Mouse (Mus musculus): ENCODE measurements around the gene Gpr55.
"Not testable (repeated sequence)": the region's sequence is repeated elsewhere in the genome, so short reads cannot be mapped to it uniquely, and the experiment has no call there.

Gpr55 gene

DNA sequence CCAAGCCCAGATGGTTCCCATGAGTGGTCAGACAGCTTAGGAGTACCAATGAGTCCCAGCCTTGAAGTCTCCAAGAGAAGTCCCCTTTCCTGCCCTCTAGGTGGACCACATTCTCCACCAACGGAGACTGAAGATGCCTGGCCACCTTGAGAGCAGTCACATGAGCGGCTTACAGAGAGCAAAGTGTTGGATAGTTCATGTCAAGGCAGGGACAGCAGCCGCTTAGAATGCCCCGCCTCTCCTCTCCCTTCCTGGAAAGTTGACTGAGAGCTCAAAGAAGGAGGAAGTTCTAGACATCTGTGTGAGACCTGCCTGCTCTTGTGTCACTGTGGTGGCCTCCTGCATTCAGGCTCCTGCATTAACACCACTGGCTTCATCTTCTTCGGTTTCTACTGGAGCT is at the start of gene Gpr55:
Gene Gpr55 (minus strand): TSS at position 135 of the 400 bp plus-strand sequence.
- in situ Hi-C loops (cut with MboI, MseI): loop anchor here (10.0 kb wide), 1 partner anchor 374 kb away; no protein-coding TSS in a partner anchor

DNA sequence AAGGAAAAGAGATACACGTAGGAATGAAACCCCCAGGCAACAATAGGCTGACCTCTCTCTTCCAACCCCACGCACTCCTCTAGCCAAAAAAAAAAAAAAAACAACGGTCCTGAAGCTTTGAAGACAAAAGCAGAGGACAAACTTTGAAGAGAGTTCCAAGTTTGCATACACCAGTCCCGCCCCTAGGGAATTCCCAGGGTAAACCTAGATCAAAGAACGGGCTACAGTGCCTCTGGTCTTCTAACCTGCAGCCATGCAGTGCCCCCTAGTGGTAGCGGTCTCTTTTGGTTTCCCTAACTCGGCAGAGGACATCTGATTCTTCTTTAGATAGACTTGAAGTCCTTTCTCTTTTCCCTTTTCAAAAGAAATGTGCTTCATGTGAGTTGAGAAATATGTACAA is 47.0 kb upstream of the Gpr55 start:
- in situ Hi-C loops (cut with MboI, MseI): loop anchor here (5.0 to 10.0 kb wide), 2 partner anchors 75 to 313 kb away; no protein-coding TSS in a partner anchor

DNA sequence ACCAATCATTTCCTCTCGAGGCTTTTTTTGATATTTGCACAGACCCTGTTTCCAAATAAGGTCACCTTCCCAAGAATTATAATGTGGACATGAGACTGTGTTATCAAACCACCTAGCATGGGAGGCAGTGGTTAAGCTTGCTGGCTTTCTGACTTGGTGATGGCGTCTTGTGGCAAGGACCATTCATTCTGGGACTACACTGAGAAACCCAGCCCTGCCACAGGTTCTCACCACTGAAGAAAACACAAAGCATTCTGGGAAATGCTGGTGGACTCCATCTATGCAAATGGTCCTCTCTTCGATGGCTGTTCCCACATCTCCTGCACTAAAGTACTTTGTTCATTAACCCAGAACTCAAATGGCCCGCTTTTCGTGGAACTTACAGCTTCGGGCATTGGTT is 45.2 kb upstream of the Gpr55 start:
- in situ Hi-C loops (cut with MboI, MseI): loop anchor here (5.0 to 10.0 kb wide), 2 partner anchors 74 to 311 kb away; no protein-coding TSS in a partner anchor

DNA sequence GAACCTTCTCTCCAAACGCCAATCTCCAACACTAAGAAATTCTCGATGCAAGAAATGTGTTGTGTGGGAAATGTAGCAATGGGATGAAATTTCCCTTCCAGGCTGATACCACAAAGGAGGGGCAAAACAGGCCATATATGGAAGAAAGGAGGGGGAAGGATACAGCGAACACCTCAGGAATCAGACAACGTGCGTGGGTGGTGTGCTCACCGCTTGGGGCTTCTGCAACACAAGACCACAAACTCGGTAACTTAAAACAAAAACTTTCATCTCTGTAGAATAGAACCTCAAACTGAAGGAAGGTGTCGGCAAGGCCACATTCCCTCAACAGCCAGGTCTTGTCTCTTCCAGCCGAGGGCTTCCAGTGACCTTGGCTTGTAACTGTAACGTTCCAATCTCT is 44.7 kb upstream of the Gpr55 start:
- in situ Hi-C loops (cut with MboI, MseI): loop anchor here (5.0 to 10.0 kb wide), 2 partner anchors 73 to 311 kb away; no protein-coding TSS in a partner anchor

DNA sequence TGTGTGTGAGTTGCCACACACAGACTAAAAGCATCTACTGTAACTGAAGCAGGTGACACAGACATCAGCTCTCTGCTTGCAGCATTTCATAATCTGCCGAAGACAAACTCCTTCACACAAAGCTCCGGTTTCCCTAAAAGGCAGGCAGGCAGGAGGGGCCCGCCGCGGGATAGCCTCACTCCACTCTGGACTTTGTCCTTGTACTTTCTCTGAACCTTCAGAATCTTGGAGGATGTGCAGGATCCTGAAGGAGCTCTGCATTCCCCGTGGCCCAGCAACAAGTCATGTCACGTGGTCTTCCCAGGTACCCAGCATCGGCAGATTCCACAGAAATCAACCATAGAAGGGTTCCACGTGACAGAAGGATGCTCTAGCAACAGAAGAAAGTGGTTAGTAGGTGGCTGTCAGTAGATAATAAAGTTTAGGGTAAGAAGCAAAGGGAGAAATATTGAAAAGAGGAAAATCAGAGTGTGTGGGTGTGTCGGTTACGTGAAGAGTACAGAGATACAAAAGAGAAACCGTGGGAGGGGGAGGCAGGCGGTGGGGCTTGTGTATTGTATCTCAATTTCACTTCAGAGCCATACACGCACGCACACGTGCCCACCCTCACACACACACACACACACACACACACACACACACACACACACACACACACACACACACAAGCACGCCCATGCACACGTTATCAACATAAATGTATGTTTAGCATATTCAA is 39.2 kb upstream of the Gpr55 start:
- in situ Hi-C loops (cut with MboI, MseI): loop anchor here (10.0 kb wide), 1 partner anchor 305 kb away; no protein-coding TSS in a partner anchor

DNA sequence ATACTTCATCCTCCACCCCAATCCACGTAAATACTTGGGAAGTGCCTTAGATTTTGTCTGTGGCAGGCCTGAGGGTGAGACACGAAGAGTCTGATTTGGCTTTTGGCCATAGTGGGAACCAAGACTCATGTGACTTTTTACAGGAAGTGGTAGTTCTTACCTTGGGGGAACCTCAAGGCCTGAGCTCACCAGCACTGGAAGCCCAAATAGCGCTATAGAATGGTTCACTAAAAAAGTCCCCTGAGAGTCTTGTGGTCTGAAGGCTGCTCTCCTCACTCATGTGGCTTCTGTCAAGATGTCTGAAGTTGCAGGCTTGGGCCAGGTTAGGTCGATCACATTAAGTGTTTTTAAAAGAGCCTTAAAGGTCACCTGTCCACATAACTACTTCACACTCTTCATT is 37.2 kb upstream of the Gpr55 start:
- in situ Hi-C loops (cut with MboI, MseI): no loop called here

DNA sequence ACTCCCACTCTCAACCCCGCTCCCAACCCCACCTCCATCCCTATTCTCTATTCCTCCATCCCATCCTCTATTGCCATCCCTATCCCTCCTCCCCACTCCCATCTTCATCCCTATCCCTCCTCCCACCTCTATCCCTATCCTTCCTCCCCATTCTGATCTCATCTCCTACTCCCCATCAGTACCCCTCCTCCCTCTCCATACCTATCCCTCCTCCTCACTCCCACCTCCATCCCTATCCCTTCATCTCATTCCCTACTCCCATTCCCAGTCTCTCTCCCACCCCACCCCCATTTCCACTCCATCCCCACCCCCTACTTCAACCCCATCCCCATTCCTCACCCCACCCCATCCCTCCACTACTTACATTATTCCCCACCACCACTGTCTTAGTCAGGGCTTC is 36.4 kb upstream of the Gpr55 start:
- in situ Hi-C loops (cut with MboI, MseI): no loop called here

DNA sequence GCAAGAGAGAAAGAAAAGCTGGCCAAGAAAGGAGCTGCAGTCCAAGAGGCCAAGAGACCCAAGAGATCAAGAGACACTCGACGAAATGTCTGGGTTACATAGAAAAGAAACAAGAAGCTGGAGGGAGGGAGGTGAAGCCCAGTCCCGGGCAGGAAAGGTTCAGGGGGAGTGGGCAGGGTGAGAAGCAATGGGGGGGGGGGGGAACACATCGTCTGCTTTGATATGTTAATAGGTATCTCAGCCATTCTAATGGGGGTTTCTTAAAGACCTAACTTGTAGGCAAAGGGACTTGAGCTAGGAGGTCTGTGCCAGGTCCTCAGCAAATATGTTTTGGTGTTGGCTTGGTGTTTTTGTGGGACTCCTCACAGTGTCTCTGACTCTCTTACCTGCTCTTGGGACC is 32.7 kb upstream of the Gpr55 start:
- in situ Hi-C loops (cut with MboI, MseI): no loop called here

DNA sequence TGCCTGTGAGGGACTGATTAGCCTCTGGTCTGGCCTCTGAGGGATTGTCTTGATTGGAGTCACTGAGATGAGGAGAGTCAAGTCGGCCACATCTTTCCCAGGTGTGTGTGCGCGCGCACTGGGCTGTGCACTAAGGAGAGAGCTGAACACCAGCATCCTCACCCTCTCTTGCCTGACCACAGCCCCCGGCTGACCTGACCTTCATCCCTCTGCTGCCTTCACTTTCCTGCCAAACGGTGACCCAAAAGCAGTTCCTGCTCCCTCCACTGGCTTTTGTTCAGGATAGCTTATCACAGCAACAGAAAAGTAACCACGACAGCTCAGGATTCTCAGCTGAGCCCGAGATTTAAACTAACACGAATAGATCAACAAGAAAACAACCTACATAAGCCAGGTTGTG is 31.4 kb upstream of the Gpr55 start:
- in situ Hi-C loops (cut with MboI, MseI): no loop called here

DNA sequence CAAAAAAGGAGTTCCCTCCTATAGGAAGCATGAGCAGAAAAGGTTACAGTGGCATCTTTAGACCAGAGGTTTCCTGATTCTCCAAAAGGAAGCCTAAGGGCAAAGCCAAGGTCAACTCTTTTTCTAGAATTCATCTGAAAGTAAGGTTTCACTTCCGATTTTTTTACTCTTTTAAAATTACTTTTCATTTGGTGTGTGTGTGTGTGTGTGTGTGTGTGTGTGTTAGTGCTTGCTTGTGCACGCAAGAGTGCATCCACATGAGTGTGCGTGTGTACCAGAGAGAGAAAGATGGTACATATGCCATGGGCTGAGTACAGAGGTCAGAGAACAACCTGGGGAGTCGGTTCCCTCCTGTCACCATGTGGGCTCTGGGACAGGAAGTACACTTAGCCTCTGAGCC is 28.1 kb upstream of the Gpr55 start:
- in situ Hi-C loops (cut with MboI, MseI): not testable (repeated sequence)

DNA sequence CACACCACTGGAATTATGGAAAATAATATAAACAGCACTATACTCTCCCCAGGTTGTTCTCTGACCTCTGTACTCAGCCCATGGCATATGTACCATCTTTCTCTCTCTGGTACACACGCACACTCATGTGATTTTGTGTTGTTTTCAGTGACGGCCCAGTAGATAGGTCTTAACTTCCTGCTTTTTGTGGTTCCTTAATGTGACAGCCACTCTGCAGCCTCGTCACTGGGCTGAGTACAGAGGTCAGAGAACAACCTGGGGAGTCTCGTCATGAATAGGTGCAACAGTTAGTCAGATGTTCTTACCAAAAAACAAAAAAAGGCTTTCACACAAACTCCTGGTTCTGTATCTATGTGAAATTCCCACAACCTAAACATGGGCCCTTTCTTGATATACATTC is 27.5 kb upstream of the Gpr55 start:
- in situ Hi-C loops (cut with MboI, MseI): no loop called here

DNA sequence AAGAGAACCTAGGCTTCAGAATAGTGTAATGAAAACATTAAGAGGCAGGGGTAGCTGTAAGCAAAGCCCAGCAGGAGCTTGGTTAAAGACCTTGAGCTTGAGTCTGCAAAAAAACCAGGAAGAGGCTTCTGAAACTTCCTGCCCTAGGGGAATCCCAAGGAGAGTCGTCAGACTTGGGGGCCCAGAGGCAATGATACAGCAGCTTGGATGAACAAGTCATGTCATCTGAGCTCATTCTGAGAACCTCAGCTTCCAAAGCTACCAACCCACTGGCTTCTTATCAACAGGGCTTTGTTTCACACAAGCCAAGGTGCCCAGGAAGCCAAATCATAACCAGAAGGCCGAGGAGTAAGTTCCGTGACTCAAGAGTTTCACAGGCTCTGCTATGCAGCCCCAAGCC is 25.0 kb upstream of the Gpr55 start:
- in situ Hi-C loops (cut with MboI, MseI): no loop called here

DNA sequence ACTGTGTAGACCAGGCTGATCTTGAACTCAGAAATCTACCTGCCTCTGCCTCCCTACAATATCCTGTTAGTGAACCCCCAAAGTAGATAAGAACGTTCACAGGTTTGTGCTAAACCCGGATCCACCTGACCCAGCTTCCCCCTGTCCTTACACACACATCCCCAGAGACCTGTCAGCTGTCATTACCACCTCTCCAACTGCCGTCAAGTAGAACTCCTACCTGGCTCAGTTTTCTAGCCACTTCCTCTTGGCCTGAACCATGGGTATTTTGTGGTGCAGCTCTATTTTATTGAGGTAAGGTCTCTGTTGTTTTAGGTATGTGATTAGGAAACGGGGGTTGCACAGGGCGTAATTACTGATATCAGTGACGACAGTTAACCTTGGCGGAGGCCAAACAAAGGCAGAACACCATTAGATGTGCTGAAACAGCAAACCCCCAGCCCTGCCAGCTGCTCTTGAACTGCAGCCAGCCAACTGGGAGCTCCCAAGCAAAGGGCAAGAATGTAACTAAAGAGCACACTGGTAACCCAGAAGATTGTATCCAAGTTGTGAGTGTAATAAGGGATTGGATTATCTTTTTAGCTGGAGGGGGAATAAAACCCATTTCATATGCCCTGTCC is 21.0 kb upstream of the Gpr55 start:
- in situ Hi-C loops (cut with MboI, MseI): no loop called here

DNA sequence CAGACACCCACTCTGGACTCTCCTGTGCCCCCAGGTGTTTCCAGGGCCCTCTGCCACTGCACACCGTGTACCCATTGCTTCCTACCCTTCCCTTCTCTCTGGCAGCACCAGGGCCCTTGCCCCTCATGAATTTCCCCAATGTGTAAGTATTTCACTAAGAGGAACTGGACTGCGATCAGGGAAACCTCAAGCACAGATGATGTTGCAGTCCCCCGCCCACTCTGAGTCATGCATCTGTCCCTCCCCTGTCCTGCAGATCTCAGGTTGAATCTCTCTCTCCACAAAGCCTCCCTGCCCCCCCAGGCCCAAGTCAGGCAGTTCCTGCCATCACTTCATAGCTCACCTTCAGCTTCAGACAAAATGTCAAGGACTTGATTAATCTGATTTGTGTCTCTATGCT is 16.9 kb upstream of the Gpr55 start:
- in situ Hi-C loops (cut with MboI, MseI): no loop called here

DNA sequence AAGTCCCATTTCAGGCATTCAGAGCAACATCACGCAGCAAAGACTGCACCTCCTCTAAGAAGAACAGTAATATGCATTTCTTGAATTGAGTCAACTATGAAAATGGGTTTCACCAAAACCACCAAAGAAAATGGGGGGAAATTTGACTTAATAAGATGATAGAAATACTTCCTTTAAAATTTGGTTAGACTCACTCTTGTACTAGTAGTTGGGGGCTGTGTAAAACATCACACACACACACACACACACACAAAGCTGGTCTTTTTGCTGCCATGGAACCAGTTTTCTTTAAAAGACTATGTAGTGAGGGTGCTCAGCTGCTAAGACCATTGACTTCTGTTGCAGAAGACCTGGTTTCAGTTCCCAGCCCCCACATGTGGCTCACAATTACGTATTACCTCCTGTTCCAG is 12.7 kb upstream of the Gpr55 start:
- in situ Hi-C loops (cut with MboI, MseI): no loop called here

DNA sequence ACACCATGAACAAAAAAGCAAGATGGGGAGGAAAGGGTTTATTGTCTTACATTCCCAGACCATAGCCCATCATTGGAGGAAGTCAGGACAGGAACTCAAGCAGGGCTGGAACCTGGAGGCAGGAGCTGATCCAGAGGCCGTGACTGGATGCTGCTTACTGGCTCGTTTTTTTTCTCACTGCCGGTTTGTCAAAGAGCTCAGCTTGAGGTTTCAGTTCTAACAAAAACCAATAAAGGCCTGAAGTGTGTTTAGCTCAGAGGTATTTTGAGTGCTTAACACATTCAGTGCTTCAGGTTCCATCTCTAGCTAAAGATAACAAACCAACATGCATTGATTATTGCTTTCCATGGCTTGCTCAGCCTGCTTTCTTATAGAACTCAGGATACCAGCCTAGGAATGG is 11.5 kb upstream of the Gpr55 start:
- in situ Hi-C loops (cut with MboI, MseI): no loop called here

DNA sequence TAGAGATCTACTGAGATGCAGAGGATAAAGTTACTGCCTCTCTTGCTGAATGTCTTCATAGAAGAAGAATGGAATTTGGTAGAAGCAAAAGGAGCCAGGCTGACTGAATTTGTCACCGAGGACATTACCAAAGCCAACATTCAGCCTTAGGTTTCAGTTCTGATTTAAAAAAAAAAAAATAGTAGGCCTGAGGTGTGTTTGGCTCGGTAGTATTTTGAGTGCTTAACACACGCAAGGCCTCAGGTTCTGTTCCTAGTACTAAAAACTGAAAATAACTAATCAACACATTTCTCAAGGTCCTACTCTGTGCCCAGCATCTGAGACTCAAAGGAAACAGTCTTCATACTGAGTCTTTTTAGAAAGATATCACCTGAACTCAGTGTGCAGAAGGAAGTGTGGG is 10.3 kb upstream of the Gpr55 start:
- in situ Hi-C loops (cut with MboI, MseI): no loop called here

DNA sequence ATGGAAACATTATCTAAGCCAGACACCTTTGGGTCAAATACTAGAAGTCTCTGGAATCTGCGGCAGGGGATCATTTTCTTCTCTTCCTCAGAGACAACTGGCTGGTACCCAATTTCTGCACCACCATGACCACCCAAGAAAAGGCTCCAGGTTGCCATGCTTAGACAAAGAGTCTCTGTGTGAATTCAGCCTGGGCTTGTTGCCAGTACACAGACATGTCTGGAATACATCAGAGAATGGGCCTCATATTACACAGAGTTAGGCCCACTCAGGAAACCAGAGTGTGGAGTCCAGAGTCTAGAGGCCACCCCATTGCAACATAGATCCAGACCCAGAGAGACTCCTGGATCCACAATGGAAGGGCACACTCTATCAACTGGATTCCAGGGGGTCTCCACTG is 8.7 kb upstream of the Gpr55 start:
- in situ Hi-C loops (cut with MboI, MseI): loop anchor here (10.0 kb wide), 1 partner anchor 365 kb away; no protein-coding TSS in a partner anchor

DNA sequence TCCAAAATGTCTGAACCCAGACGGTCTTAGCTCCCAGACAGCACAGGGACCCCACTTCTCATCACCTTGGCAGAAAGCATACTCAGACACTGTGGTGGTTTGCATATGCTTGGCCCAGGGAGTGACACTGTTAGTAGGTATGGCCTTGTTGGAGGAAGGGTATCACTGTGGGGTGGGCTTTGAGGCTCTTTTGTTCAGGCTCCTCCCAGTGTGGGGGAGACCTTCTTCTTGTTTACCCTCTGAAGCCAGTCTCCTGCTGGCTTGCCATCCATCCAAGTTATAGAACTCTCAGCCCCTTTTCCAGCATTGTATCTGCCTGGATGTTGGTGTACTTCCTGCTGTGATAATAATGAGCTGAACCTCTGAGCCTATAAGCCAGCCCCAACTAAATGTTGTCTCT is 8.3 kb upstream of the Gpr55 start:
- in situ Hi-C loops (cut with MboI, MseI): loop anchor here (10.0 kb wide), 1 partner anchor 366 kb away; no protein-coding TSS in a partner anchor

DNA sequence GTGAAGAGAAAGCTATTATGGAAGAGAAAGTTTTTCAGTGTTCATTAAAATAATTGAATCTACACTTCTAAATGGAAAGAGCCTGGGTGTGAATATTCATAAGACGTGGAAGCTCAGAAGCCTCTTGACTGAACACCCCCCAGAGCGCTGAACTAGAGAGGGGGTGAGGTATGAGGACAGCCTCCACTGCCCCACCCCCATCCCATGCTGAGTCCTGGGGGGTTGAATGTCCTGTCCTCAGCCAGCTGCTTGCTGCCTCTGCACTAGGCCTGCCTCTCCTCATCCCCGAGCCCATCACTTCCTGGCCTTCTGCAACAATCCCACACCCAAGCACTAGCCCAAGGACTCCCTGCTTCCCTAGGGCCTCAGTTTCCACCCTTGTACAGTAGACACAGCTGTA is 5.0 kb upstream of the Gpr55 start:
- in situ Hi-C loops (cut with MboI, MseI): loop anchor here (10.0 kb wide), 1 partner anchor 369 kb away; no protein-coding TSS in a partner anchor

DNA sequence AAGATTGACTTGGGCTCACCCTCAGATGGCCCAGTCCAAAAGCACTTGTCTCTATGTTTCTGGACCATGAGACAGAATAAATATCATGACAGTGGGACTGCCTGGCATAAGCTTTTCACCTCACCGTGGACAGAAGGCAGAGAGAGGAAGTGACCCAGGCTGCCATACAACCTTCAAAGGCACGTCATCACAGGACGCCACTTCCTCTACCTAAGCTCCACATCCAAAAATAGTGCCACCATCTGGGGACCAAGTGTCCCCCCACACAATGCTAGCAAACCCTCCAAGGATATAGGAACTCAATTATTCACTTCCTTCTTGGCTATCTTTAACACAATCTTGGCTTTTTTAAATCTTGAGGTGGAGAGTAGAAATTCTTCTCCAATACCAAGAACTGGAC is 1.3 kb upstream of the Gpr55 start:
- in situ Hi-C loops (cut with MboI, MseI): loop anchor here (10.0 kb wide), 1 partner anchor 373 kb away; no protein-coding TSS in a partner anchor

DNA sequence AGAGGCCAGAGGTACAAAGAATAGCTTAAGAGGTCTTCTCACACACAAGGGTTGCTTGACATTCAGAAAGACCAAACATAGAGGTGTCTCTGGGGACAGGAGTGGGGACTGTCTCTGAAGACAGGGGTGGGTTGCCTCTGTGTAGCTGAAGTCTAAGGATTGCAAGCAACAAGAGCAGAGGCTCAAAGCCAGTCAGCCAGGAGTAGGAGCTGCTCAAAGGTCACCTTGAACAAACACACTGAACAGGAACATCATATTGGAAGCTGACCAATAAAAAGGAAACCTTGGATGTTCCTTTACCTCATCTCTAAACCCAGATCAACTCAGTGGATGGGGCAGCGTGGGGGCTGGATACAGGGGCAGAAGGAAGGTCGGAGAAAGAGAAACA is 924 bp downstream of the Gpr55 start:
- in situ Hi-C loops (cut with MboI, MseI): loop anchor here (10.0 kb wide), 1 partner anchor 375 kb away; no protein-coding TSS in a partner anchor
